Mouse (Mus musculus): ENCODE measurements around the gene Slc25a23.

Slc25a23 gene

DNA sequence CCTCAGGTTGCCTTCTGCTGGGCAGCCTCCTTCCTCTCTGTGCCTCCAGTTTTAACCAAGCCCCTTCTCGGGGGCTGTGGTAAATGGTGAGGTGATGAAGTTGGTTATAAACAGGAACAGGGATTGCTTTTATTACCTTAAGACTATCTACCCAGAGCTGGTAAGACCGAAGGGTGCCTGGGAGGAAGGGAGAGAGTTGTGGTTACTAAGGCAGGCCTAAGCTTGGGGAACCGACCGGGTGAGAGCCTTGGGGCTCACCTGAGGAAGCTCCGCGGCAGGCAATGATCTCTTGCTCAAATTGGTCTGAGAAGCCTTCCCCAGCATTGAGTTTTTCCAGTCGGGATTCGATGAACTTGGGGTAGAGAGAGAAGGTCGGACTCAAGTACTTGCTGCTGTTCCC, 10.6 kb upstream of the Slc25a23 start:
- DNase-seq, result no peak

DNA sequence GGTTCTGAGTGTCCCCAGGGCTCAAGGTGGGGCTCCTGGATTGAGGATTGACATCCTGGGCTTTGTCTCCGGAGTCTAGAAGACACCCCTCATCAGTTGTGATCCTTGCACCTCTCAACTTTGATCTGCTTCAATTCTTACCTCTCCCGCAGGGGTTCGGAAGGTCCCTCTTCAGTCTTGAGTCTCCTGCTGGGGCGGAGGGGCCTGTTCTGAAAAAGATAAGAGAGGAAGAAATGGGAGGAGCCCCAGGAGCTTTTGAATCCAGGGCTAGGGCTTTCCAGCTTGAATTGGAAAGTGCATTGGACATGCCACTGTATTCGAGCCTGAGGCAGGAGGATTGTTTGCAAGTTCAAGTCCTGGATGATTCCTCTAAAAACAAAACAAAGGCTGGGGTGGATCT, 7.2 kb upstream of the Slc25a23 start:
- DNase-seq, result no peak

DNA sequence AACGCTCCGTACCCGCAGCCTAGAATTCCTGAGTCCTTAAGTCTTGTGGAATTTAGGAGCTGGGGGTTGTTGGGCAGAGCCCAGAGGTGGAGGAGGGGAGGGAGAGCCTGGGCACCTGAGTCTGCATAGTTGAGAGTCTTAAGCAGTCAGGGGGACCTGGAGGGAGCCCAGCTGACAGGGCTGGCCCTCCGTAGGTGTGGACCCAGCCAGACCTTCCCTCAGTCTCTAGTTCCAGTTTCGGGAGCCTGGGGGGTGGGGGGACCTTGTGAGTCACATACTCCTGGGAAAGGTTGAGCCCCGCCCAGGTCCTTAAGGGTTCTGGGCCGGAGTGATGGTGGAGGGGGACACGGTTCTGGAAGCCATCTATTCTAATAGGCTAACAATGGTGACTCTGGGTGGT, 3.4 kb upstream of the Slc25a23 start:
- peak; percentile 17 for DNase-seq

DNA sequence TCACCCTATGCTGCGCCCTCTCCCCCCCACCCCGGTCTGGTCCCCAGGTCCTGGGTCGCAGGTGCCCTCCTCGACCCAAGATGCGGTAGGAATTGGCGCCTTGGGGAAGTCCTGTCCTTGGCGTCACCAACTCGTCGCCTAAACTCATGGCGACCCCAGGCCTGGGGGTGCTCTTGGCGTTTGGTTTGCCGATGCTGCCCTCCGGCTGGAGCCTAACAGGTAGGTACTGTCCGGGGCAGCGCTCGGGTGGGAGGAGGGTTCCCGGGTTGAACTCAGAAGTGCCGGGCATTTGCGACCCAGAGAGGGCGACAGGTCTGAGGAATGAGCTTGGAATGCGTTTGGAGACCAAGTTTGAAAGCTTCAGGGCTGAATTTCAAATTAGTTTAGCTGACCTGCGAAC, 2.9 kb upstream of the Slc25a23 start:
- peak; percentile 29 for DNase-seq

DNA sequence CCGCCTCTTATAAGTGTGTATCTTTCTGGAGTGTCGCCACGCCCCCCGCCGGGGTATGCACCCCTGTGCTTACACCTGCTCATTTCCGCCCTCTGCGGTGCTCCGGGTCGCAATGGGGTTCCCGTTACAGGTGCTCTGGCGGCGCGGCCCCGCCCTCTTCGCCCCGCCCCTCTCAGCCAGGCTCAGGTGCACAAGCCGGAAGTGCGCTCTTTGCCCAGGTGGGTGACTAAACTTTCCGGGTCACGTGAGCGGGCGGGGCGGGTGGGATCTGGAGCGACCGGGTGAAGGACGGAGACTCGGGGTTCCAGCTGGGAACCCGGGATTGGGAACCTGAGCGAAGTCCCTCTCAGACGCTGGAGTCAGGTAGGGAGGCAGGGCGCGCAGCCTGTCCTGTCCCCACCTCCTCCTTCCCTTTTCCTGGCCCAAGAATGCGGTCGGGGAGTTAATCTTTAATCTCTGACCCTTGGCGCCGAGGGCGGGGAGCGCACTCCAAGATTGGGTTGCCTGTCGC, 2.4 kb upstream of the Slc25a23 start:
- DNase-seq, result peak; percentile 74

DNA sequence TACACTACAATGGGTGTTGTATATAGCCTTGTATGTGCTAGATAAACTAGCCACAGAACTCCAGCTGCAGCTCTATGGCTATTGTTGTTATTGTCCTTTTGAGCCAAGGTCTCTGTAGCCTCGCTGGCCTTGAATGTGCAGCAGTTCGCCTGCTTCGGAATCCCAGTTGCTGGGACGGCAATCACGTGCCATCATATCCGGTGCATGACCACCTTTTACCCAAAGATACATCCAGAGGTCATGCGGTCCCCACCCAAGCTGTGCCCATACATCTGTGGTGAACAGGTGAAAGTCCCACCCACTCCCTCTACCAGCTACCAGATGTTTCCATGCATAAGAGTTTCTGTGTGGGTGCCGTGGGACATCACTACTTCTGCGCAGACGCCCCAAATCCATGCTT, 1.4 kb upstream of the Slc25a23 start:
- peak; percentile 31 for DNase-seq

DNA sequence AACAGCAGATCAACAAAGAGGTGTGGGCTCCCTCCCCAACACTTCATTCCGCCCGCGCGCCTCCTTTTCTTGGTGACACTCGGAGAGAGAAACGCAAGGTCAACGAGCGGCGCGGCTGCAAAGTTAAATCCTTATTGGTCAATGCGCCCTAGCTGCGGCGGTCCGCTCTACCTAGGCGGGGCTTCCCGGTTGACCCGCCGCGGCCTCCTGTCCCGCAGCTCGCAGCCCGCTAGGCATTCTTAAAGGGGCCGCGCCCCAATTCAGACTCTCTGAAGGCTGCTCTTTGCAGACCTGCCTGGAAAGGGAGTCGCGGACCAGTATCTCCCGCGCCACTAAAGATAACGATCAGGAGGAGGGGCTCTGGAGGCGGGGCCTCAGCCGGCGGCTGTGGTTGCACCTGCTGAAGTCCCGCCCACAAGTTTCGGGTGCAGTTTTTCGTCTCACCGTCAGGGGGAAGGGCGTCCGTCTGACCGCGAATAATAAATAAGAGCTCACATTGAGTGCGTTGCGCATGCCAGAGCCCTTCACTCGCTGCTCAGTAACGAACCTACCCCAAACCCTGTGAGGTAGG, 653 bp upstream of the Slc25a23 start:
- peak; percentile 98 for DNase-seq

DNA sequence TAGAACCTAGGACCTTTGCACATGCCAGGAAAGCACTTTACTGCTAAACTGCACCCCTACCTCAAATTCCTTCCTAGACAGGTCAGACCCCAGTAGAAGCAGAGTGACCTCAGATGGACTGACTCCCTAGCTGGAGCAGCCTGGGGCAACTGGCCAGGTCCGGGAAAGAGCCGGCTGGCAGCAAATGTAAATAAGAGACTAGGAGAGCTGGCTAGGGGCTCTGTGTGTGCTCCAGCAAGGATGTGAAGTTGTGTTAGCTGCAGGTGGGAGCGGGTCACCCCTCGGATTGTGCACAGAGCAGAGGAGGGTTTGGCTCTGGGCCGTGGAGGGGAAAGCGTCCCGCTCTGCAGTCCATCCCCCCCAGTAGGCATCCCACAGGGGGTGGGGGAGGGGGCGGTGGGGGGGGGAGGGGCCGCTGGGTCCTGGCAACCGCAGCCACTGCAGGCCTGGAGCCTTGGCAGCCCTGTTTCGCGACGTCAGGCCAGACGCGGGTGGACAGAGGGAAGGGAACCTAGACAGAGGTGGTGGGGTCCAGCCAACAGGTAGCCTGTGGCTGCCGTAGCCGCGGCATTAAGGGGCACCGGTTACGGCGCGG, 675 bp downstream of the Slc25a23 start, which contains the start of gene Crb3:
Crb3 (plus strand) TSS at position 215 of the 595 bp plus-strand sequence.
- DNase-seq, result no peak

DNA sequence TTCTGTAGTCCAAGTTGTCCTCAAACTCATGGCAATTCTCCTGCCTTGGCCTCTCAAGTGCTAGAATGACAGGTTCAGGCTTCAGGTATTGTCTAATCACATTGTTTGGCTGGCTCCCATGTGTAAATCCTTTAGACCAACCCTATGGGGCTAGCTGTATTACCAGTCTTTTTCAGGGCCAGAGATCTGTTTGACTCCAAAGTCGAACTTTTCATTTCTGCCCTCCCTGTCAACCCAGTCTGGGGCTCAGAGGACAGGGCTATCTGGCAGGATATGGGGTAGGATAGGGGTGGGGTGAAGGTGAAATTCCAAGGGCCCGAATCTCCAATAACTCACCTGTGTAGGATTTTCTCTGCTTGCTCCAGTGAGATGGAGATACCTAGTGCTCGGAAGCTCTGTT, 3.4 kb downstream of the Slc25a23 start:
- DNase-seq, result no peak

DNA sequence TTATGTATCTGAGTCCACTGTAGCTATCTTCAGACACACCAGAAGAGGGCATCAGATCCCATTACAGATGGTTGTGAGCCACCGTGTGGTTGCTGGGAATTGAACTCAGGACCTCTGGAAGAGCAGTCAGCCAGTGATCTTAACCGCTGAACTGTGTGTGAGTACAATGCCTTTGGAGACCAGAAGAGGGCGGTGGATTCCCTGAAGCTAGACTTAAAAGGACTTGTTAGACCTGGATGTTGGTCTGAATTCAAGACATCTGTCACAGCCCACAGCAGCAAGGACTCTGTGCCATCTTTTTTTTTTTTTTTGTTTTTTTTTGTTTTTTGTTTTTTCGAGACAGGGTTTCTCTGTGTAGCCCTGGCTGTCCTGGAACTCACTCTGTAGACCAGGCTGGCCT, 8.0 kb downstream of the Slc25a23 start:
- peak; percentile 52 for DNase-seq

DNA sequence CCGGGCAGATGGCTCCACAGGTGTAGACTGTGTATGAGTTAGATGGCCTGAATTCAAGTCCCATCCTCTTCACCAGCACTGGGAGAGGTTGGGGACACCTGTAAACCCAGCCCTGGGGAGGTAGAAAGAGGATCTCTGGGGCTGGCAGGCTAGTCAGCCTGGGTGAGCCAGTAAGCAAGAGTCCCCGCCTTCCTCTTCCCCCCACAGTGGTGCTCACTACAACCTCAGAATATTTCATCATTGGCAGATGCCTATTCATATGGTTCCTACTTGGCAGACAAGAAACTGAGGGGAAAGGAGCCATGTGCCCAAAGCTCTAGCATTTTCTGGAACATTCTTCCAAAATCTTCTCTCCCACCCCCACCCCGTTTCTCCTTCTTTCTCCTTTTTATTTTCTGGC, 10.8 kb downstream of the Slc25a23 start:
- no peak for DNase-seq

DNA sequence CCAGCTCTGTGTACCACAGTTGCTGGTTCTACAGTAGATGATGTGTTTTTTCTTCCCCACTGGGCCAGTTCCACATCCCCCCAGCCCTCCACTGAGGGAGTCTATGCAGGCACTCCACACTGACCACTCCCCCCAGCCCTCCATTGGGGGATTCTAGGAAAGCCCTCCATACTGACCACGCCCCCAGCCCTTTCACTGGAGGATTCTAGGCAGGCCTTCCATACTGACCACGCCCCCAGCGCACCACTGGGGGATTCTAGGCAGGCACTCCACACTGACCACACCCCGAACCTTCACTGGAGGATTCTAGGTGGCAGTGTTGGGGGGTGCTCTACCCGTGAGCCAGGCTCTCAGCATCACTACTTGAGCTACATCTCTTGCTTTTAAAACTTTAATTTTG, 12.3 kb downstream of the Slc25a23 start:
- DNase-seq, result no peak

DNA sequence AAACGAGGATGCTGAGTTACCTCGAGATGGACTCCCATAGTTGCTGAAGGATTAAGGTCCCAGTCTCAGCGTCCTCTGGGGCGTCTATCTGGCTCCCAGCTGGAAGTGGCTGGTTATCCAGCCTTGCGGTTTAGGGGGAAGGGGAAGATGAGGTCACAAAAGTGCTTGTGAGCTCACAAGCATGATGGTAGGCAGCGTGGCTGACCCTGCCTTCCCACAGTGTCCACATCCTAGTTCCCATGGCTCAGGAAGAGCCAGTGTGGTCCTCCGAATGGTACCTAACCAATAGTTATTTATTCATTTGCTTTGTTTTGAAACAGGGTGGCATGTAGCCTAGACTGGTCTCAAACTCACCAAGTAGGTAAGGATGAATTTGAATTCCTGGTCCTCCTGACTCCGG, 18.1 kb downstream of the Slc25a23 start, which contains the start of gene Slc25a41:
Slc25a41 (minus strand) TSS at position 101 of the 400 bp plus-strand sequence.
- no peak for DNase-seq

DNA sequence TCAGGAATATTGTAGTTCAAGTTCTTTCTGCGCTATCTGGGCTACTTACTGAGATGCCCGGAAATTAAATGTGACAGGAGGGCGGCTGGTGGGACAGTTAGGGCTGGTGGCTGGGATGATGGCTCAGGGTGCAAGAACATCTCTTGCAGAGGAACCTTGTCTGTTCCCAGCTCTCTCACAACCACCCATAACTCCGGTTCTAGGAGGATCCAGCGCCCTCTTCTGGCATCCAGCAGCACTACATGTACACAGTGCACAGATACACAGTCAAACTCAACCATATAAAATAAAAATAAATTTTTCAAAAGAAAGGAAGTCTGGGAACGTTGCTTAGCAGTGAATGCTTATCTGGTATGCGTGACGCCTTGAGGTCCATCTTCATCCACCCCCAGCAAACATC, 20.7 kb downstream of the Slc25a23 start:
- peak; percentile 58 for DNase-seq

DNA sequence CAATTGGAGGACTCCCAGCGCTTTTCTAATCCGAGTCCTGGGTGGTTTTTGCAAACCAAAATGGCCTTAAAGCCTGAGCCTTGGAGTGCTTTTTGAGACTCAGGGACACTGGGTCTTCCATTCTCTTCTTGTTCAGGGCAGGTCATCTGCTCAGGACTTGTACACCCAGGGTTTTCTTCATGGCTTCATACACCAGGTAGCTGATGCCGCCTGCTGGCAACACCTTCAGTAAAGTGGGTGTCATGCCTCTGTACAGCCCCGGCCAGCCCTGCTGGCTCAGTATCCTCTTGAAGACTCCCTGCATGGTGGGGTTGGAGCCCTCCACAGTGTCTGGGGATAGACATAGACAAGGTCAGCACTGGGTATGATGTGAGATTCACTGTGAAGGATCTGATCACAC, 26.8 kb downstream of the Slc25a23 start:
- no peak for DNase-seq

DNA sequence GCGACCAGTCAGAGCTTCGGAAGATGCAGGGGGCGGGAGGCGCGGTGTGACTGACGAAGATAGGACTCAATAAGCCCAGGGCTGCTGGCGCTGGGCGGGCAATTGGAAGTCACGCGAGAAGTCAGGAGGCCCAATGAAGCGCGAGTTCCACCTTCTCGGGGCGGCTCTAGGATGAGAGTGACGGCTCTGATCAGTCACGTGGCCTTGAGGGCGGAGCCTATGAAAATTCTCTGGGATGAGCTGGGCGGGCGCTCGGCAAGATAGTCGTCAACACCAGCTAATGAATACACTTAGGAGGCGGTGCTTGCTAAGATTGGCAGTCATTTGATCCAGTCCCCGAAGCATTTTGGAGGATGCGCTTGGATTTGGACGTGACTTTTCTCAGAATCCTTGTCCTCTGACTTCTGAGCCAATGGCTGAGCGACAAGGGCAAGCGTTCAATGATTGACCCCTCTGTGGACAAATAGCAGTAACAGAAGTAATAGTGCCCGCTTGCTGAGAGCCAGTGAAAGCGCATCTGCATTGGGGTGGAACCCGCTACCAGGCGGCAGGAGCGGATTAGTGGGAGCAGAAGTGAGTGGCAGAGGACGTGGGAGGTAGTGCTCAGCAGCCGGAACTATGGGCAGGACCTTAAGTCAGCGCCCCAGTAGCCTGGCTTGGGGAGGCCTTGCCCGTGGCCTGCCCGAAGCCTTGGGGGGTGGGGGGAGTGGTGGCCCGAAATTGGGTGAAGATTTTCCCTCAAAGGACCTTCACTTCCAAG, 27.8 kb downstream of the Slc25a23 start:
- DNase-seq, result peak; percentile 98

DNA sequence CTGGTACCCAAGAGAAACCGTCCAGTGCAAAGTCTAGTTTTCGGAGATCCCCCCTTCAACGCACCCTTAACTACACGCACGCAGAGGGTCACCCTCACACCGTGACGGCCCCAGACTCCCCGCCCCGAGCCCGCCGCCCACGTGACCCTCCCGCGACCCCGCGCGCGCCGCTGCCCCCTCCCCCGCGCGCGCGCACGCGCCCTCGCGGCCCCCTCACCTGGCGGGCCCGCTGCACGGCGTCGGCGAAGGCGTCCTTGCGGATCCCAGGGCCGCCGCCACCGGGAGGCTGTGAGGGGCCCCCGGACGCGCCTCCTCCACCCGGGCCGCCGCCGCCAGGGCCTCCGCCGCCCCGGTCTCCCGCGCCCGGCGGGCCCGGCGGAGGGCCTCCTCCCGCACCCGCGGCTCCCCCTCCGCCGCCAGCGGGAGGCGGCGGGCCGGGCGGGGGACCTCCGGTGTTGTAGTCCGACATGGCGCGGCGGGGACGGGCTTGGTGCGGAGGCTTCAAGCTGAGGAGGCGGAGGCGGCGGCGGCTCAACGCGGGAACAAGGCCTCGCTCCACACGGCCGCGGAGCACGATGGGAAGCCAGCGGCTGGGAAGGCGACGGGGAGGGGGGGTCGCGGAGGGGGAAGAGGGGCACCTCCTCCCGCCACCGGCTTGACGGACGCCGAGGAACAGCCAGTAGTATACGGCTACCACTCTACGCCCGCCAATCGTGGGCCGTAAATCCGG, 28.6 kb downstream of the Slc25a23 start, which contains the start of gene Khsrp:
Khsrp (minus strand) TSS at position 592 of the 730 bp plus-strand sequence.
- peak; percentile 86 for DNase-seq

DNA sequence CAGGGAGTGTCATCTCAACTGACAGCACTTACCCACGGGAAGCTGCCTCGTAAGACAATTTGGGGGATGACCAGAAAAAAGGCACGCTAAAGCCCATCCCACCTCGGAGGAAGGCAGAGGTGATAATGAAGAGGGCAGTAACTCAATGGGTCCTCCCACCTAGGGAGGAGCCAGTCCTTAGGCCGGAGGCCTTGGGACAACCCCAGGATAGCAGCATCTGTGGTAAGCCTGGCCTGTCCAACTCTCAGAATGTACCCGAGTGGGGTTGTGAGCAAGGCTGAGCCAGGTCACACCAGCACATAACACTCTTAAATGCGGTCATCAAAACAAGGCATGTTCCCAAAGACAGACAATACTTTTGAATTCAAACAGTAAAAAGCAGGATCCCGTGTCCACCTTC, 30.0 kb downstream of the Slc25a23 start:
- no peak for DNase-seq

DNA sequence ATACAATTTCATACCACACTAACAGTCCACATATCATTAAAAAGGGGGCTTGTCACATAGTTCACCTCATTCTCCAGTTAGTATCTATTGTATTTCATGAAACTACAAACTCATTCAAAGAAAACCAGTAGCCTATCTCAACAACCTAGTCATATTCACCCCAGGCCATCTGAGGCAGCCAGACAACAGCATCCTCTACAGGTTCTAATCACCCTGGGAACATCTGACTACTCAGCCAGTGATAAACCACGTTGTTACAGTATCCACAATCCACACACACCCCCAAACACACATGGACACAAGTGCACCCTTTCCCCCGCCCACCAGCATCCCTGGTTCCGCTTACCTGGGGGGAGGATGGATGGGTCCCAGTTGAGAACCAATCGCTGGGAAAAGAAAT, 32.2 kb downstream of the Slc25a23 start:
- DNase-seq, result no peak

DNA sequence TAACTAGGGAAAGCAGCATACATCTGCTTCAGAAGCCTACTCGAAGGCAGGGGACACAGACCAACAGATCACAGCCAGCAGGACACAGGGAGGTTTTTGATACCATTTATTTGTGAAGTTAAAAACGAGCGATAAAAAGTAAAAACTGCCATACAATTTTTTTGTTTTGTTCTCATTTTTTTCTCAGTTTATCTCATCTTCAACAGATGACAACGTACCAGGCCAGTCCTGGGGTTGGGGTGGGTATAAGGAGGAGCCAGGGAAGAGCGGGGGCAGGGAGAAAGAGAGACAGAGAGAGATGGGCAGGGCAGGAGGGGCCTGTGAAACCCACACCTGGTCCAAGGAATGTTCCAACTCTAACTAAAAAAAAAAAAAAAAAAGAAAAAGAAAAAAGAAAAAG, 38.7 kb downstream of the Slc25a23 start:
- no peak for DNase-seq

DNA sequence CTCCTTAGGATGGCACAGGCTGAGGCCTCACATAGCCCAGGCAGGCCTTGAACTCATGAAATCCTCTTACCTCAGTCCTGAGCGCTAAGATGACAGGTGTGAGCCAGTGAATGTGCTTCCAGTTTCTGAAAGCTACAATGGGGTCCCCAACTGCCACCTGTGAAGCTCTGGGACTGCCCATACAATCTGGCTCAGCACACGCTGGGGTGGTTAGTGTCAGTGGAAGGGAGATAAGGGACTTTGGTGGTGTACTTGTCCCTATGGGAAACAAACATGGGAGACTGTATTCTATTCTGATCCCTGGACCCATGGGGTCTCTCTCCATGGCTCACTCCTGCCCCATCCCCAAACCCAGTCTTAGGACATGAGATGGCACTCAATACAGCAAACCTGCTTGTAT, 40.0 kb downstream of the Slc25a23 start:
- DNase-seq, result no peak

DNA sequence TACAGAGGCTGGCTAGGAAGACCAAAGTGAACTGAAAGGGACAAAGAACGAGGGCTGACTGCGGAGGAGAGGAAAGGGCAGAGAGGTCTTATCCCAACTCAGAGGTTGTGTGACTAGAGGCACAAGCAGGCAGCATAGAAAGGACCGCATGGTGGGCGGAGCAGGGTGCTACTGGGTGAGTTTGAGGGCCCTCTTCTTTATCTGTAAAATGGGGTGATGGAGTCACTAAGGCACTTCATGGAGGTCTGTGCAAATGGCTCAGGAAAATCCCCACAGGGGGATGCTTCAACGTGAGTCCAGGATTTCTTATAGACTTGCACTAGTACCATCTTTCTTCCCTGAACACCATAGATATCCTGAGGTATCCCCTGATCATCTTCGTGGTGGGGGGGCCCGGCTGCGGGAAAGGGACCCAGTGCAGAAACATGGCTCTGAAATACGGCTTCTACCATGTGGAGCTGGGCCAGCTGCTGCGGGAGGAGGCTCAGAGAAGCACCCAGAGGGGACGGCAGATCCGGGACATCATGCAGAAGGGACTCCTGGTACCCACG, 47.3 kb downstream of the Slc25a23 start:
- DNase-seq, result peak; percentile 35
